Mouse (Mus musculus): Measurements from ENCODE around the gene Runx1. TPM values are rescaled to one million over a fixed set of nuclear protein-coding genes. Genes with fewer than 3 reads are reported as not detected.

The Runx1 gene
- polyA plus RNA-seq, 1 experiment from 2014 or later = 4.2 TPM

DNA sequence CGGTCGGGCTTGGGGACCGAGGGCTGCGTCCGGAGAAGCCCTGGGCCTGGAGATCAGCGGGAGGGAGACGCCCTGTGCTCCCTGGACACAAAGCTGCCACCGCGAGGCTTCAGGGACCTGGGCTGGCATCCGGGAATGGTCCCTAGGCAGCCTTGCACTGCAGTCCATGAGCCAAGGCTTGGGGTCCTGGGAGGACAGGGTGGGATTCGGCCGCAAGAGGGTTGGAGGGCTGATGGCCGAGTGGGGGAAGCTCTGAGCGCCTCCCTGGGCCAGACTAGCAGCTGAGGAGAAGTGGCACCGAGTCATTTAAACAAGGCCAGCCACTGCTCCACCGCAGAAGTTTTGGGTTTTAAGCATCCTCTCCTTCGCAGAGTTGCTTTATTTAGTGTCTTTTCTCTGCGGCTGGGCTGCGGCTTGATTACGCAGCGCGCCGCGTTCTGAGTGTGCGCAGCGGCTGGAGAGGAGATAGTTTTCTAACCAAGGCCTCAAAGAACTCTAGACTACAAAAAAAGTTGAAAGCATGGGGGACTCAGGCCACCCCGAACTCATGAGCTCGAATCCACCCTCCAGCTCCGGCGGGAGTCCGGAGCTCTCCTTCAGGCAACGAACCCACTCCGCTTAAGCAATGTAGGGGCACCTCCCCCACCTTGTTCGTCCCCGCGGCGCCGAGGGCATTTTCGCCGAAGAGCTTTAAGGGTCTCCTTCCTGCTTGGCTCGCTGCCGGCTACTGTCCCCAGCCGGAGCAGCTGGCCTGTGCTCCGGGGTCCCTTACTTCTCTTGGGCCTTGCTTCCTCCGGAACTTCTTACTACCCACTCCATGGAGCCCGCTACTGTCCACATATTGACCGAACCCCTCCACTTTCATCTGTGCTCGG lies 128.0 kb downstream of the Runx1 start:
- no peaks in the 10 kb centered on the region; the same call in 1 of the 2 replicates for H3K4me1 ChIP-seq (ENCODE audit: control insufficient read depth, insufficient read depth, low read length)
- peak overlapping the region; percentile 93 for H3K4me2 ChIP-seq (ENCODE audit: low read depth, low read length)
- peak overlapping the region; percentile 59 for H3K9ac ChIP-seq (replicated peaks; ENCODE audit: low read length)
- 0 out of 2 replicates have a peak overlapping the region, but pooled peaks have one; percentile 2 for H3K27ac ChIP-seq (replicated peaks; ENCODE audit: low read depth, low read length)
- no peaks in the 10 kb centered on the region for H3K36me3 ChIP-seq (replicated peaks; ENCODE audit: control insufficient read depth, insufficient read depth, low read depth, low read length)
- peak overlapping the region; percentile 58 for H3K4me3 ChIP-seq (ENCODE audit: low read depth, low read length)
- no peaks in the 10 kb centered on the region for H3K9me3 ChIP-seq (replicated peaks; ENCODE audit: control insufficient read depth, low read length)
- peak; percentile 55 for ATAC-seq (replicated peaks; ENCODE audit: insufficient number of reproducible peaks, low FRiP score, low TSS enrichment, low read depth)
- H3K27me3 ChIP-seq (ENCODE audit: control insufficient read depth, insufficient read depth, low read length) = peaks cover 32% of the 10 kb centered on the region
- peak; percentile 56 for DNase-seq (ENCODE audit: low spot score)
- under 1% methylated on average over 48 of the region's 48 CpGs for WGBS

DNA sequence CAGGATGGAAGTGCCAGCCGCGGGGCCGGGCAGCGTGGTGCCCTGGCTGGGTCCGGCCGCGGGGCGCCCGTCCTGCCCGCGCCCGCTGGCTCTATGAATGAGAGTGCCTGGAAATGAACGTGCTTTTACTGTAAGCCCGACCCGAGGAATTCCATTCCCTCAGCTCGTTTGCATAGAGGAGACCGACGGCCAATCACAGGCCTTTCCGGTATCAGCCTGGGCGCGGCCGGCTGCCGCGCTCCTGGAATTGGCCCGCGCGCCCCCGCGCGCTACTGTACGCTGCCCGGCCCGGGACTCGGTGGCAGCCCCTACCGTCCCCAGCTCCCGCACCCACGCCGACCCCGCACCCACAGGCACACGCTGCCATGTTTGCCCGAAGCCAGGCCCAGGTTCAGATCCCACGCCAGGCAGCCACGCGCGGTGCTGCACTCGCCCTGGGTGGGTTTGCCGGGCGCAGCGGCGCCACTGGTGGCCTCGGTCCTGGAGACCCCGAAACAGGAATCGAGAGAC lies 128.7 kb downstream of the Runx1 start:
- H3K4me1 ChIP-seq (ENCODE audit: control insufficient read depth, insufficient read depth, low read length) = no peaks in the 10 kb centered on the region; the same call in 1 of the 2 replicates
- H3K27me3 ChIP-seq (ENCODE audit: control insufficient read depth, insufficient read depth, low read length) = peaks cover 33% of the 10 kb centered on the region
- H3K9ac ChIP-seq (replicated peaks; ENCODE audit: low read length) = peak overlapping the region; percentile 59
- H3K9me3 ChIP-seq (replicated peaks; ENCODE audit: control insufficient read depth, low read length) = no peaks in the 10 kb centered on the region
- peak overlapping the region; percentile 58 for H3K4me3 ChIP-seq (ENCODE audit: low read depth, low read length)
- H3K4me2 ChIP-seq (ENCODE audit: low read depth, low read length) = peak overlapping the region; percentile 93
- under 1% methylated on average over 53 of the region's 53 CpGs for WGBS
- no peaks in the 10 kb centered on the region for H3K36me3 ChIP-seq (replicated peaks; ENCODE audit: control insufficient read depth, insufficient read depth, low read depth, low read length)
- ATAC-seq (replicated peaks; ENCODE audit: insufficient number of reproducible peaks, low FRiP score, low TSS enrichment, low read depth) = peak; percentile 87
- peak; percentile 90 for DNase-seq (ENCODE audit: low spot score)
- H3K27ac ChIP-seq (replicated peaks; ENCODE audit: low read depth, low read length) = no peak overlapping the region

DNA sequence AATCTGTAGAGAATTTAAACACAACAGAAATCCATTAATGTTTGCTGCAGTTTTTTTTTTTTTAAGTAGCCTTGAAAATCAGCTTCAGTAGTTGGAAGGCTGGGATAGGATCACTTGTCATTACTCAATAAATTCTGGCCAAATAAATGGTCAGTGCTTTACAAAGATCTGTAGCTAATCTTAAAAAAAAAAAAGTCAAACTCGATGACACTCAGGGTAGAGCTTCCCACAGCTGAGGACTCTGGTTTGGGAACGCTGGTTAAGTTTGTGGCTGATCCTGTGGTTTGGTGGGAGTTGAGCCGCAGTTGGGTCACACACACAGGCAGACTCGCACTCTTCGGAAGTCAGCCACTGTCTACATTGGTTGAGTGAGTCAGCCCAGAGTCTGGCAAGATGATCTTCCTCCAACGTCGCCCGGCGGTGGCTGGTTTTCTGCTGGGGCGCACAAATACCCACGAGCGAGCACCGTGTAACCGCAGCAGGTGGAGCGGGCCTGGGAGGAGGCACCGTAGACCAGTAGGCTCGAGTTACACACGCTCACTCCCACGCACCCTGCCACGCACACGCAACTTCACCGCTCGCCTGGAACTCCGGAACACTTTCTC lies 129.4 kb downstream of the Runx1 start:
- ATAC-seq (replicated peaks; ENCODE audit: insufficient number of reproducible peaks, low FRiP score, low TSS enrichment, low read depth) (0 out of 2 replicates have a peak, but pooled peaks have one; percentile 14), DNase-seq (ENCODE audit: low spot score) (peak; percentile 46)
- Histone ChIP-seq H3K9ac (replicated peaks; ENCODE audit: low read length) (no peak overlapping the region), H3K27ac (replicated peaks; ENCODE audit: low read depth, low read length) (no peak overlapping the region), H3K27me3 (ENCODE audit: control insufficient read depth, insufficient read depth, low read length) (peaks cover 33% of the 10 kb centered on the region), H3K9me3 (replicated peaks; ENCODE audit: control insufficient read depth, low read length) (no peaks in the 10 kb centered on the region), H3K4me1 (ENCODE audit: control insufficient read depth, insufficient read depth, low read length) (no peaks in the 10 kb centered on the region; the same call in 1 of the 2 replicates), H3K36me3 (replicated peaks; ENCODE audit: control insufficient read depth, insufficient read depth, low read depth, low read length) (no peaks in the 10 kb centered on the region), H3K4me3 (ENCODE audit: low read depth, low read length) (peak overlapping the region; percentile 58), H3K4me2 (ENCODE audit: low read depth, low read length) (peak overlapping the region; percentile 93)
- WGBS = under 1% methylated on average over 24 of the region's 24 CpGs

DNA sequence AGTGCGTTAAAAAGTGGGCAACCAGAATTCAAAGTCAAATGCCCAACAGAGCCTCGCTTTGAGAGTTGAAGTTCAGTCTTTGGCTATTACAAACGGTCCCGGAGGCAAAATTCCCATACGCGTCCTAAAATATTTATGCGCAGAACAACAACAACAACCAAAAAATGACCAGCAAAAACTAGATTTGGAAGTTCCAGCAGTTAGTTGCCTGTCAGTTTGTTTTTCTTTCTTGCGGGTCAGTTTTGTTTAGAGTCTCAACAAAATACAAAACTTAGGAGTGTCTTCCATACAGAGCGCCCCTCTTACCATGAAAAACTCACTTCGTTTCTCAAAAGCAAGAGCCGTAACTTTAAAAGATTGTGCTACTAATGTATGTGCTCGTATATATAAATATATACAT lies 130.0 kb downstream of the Runx1 start:
- no peak overlapping the region; the same call in 1 of the 2 replicates for H3K9ac ChIP-seq (replicated peaks; ENCODE audit: low read length)
- H3K4me3 ChIP-seq (ENCODE audit: low read depth, low read length) = peak overlapping the region; percentile 45
- WGBS = 8% methylated on average over 12 of the region's 12 CpGs
- H3K4me1 ChIP-seq (ENCODE audit: control insufficient read depth, insufficient read depth, low read length) = no peaks in the 10 kb centered on the region; the same call in 1 of the 2 replicates
- H3K4me2 ChIP-seq (ENCODE audit: low read depth, low read length) = peak overlapping the region; percentile 57
- no peak for DNase-seq (ENCODE audit: low spot score)
- no peak for ATAC-seq (replicated peaks; ENCODE audit: insufficient number of reproducible peaks, low FRiP score, low TSS enrichment, low read depth)
- H3K27ac ChIP-seq (replicated peaks; ENCODE audit: low read depth, low read length) = no peak overlapping the region
- H3K27me3 ChIP-seq (ENCODE audit: control insufficient read depth, insufficient read depth, low read length) = peaks cover 33% of the 10 kb centered on the region
- no peaks in the 10 kb centered on the region for H3K36me3 ChIP-seq (replicated peaks; ENCODE audit: control insufficient read depth, insufficient read depth, low read depth, low read length)
- H3K9me3 ChIP-seq (replicated peaks; ENCODE audit: control insufficient read depth, low read length) = no peaks in the 10 kb centered on the region

DNA sequence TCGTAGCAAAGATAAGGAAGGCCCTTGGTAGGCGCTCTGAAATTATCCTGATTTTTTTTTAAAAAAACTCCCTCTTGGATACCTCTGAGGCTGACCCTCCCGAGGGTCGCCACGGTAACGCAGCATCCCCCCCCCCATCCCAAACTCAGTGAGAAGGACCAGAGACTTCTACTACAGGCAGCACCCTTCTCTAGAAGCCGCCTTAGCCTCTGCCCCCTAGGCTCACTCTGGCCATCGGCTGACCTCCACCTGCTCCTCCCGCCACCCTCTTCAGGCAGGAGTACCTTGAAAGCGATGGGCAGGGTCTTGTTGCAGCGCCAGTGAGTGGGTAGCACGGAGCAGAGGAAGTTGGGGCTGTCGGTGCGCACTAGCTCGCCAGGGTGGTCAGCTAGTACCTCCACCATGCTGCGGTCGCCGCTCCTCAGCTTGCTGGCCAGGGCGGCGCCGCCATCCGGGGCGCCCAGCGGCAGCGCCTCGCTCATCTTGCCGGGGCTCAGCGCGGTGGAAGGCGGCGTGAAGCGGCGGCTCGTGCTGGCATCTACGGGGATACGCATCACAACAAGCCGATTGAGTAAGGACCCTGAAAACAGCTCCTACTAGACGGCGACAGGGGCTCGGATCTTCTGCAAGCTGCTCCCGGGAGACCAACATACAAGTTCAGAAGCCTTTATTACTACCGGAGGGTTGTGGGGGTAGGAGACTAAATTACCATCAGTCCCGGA lies 130.6 kb downstream of the Runx1 start:
- peak overlapping the region; percentile 53 for H3K9ac ChIP-seq (replicated peaks; ENCODE audit: low read length)

DNA sequence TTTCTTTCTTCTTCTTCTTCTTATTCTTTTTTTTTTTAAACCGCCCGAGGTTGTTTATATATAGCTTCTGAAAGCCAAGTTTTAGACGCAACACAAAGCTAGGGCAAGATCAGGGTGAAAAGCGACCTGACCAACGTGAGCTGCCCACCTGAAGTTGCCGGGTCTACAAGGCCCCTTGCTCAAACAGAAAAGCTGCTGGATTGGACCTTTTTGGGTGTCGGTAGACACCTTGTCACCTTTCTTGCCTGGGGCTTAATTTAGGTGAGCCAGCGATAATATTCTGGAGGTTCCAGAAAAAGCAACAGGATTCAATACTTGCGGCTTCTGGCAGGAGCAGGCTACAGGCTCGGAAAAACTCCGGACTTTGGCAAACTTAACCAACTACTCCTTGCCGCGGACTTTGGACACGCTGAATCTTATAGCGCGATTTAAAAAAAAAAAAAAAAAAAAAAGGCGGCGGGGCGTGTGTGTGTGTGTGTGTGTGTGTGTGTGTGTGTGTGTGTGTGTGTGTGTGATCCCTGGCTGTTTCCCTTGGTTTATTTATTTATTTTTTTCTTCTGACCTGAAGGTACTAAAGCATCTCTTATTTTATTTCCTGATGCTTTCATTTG lies 131.3 kb downstream of the Runx1 start:
- Histone ChIP-seq H3K27me3 (ENCODE audit: control insufficient read depth, insufficient read depth, low read length) (peaks cover 28% of the 10 kb centered on the region), H3K36me3 (replicated peaks; ENCODE audit: control insufficient read depth, insufficient read depth, low read depth, low read length) (no peaks in the 10 kb centered on the region), H3K27ac (replicated peaks; ENCODE audit: low read depth, low read length) (no peak overlapping the region), H3K9ac (replicated peaks; ENCODE audit: low read length) (no peak overlapping the region), H3K9me3 (replicated peaks; ENCODE audit: control insufficient read depth, low read length) (no peaks in the 10 kb centered on the region), H3K4me1 (ENCODE audit: control insufficient read depth, insufficient read depth, low read length) (no peaks in the 10 kb centered on the region; the same call in 1 of the 2 replicates), H3K4me3 (ENCODE audit: low read depth, low read length) (peak overlapping the region; percentile 45), H3K4me2 (ENCODE audit: low read depth, low read length) (peak overlapping the region; percentile 57)
- DNase-seq (ENCODE audit: low spot score) = peak; percentile 36
- no peak for ATAC-seq (replicated peaks; ENCODE audit: insufficient number of reproducible peaks, low FRiP score, low TSS enrichment, low read depth)
- 3% methylated on average over 18 of the region's 19 CpGs for WGBS

More for the DNA sequence above, 130.6 kb downstream of the Runx1 start:
- DNase-seq (ENCODE audit: low spot score) = peak; percentile 42
- H3K27me3 ChIP-seq (ENCODE audit: control insufficient read depth, insufficient read depth, low read length) = peaks cover 28% of the 10 kb centered on the region
- H3K4me2 ChIP-seq (ENCODE audit: low read depth, low read length) = peak overlapping the region; percentile 57
- WGBS = 1% methylated on average over 41 of the region's 43 CpGs
- no peaks in the 10 kb centered on the region for H3K36me3 ChIP-seq (replicated peaks; ENCODE audit: control insufficient read depth, insufficient read depth, low read depth, low read length)
- H3K9me3 ChIP-seq (replicated peaks; ENCODE audit: control insufficient read depth, low read length) = no peaks in the 10 kb centered on the region
- no peaks in the 10 kb centered on the region; the same call in 1 of the 2 replicates for H3K4me1 ChIP-seq (ENCODE audit: control insufficient read depth, insufficient read depth, low read length)
- ATAC-seq (replicated peaks; ENCODE audit: insufficient number of reproducible peaks, low FRiP score, low TSS enrichment, low read depth) = no peak
- H3K27ac ChIP-seq (replicated peaks; ENCODE audit: low read depth, low read length) = no peak overlapping the region
- H3K4me3 ChIP-seq (ENCODE audit: low read depth, low read length) = peak overlapping the region; percentile 45

DNA sequence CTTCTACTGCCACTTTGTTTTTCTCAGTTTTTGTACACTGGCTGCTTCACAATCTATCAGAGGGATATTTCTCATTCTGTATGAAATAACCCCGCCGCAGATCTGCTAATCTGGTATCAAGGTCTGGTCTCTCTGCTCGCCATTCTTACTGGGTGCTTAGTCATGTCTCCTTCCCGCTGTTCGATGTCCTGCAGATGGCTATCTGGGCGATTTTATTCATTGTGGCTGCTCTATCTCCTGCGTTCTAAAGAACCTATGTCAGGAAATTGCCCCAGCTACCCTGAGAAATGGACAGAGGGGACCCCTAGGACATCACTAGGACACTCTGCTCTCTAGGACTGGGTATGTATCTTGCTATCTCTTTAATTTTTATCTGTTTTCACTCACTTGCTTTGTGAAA lies 135.2 kb downstream of the Runx1 start:
- 77% methylated on average over 7 of the region's 7 CpGs for WGBS
- Histone ChIP-seq H3K36me3 (replicated peaks; ENCODE audit: control insufficient read depth, insufficient read depth, low read depth, low read length) (no peaks in the 10 kb centered on the region), H3K9ac (replicated peaks; ENCODE audit: low read length) (no peak overlapping the region), H3K27ac (replicated peaks; ENCODE audit: low read depth, low read length) (no peak overlapping the region), H3K27me3 (ENCODE audit: control insufficient read depth, insufficient read depth, low read length) (peaks cover 13% of the 10 kb centered on the region), H3K4me2 (ENCODE audit: low read depth, low read length) (no peak overlapping the region), H3K4me1 (ENCODE audit: control insufficient read depth, insufficient read depth, low read length) (no peaks in the 10 kb centered on the region), H3K9me3 (replicated peaks; ENCODE audit: control insufficient read depth, low read length) (no peaks in the 10 kb centered on the region), H3K4me3 (ENCODE audit: low read depth, low read length) (no peak overlapping the region)
- no peak for DNase-seq (ENCODE audit: low spot score)
- no peak for ATAC-seq (replicated peaks; ENCODE audit: insufficient number of reproducible peaks, low FRiP score, low TSS enrichment, low read depth)
